Mouse (Mus musculus) kidney, postnatal 0 days (tissue): ENCODE results near the gene Neurod4. TPM values are rescaled to one million over a fixed set of nuclear protein-coding genes. Genes with fewer than 3 reads are reported as not detected.
A peak's percentile ranks its signal among the peaks of the same experiment; 100 is the strongest.
"Not testable (repeated sequence)": the region's sequence is repeated elsewhere in the genome, so short reads cannot be mapped to it uniquely, and the experiment has no call there.

Source experiments
- ATAC-seq: fragments of 200-750 bp; cut with Nextera tagmentation; replicated peaks from 2 replicates; pipeline ENCODE4 v1.8.0; 2017; ENCODE audit warnings: low read depth, moderate number of reproducible peaks, moderate TSS enrichment, moderate library complexity; ENCODE audit not compliant: low FRiP score
- DNase-seq: peaks from one replicate; pipeline ENCODE4 v3.0.0-alpha.2; 2016; ENCODE audit warnings: low spot score
- H3K27ac ChIP-seq: fragments of 300-500 bp; sonication (generic); 2 replicates; pipeline ENCODE4 v1.5.1; 2014; ENCODE audit warnings: mild to moderate bottlenecking
- H3K27me3 ChIP-seq: fragments of 300-500 bp; sonication (generic); 2 replicates; pipeline ENCODE4 v1.6.1; 2014; ENCODE audit warnings: low read length, mixed read lengths; ENCODE audit not compliant: insufficient read depth
- H3K36me3 ChIP-seq: fragments of 300-500 bp; sonication (generic); 2 replicates; pipeline ENCODE4 v1.6.1; 2014; ENCODE audit warnings: low read length, mixed read lengths; ENCODE audit not compliant: insufficient read depth
- H3K4me1 ChIP-seq: fragments of 300-500 bp; sonication (generic); replicated peaks from 2 replicates; pipeline ENCODE4 v1.6.1; 2014; ENCODE audit warnings: antibody characterized with exemption, low read length, mixed read lengths; ENCODE audit not compliant: insufficient read depth
- H3K4me2 ChIP-seq: fragments of 300-500 bp; sonication (generic); 2 replicates; pipeline ENCODE4 v1.6.1; 2014; ENCODE audit warnings: mild to moderate bottlenecking, low read length, moderate library complexity, mixed read lengths
- H3K4me3 ChIP-seq: fragments of 300-500 bp; sonication (generic); replicated peaks from 2 replicates; pipeline ENCODE4 v1.5.1; 2014; ENCODE audit warnings: low read depth, low read length
- H3K9ac ChIP-seq: fragments of 300-500 bp; sonication (generic); 2 replicates; pipeline ENCODE4 v1.6.1; 2014; ENCODE audit warnings: low read depth, low read length
- H3K9me3 ChIP-seq: fragments of 300-500 bp; sonication (generic); replicated peaks from 2 replicates; pipeline ENCODE4 v1.6.1; 2016; ENCODE audit warnings: low read length, inconsistent platforms, mixed read lengths
- CTCF ChIP-seq: IDR thresholded peaks from 2 replicates; pipeline ENCODE4 v1.5.1; 2016; ENCODE audit warnings: antibody characterized with exemption, low read depth, mild to moderate bottlenecking, moderate library complexity
- WGBS: fragments of 180-500 bp; shearing (Covaris S2); extraction: QIAGEN DNeasy Blood & Tissue Kit; methylation state at CpG from one replicate; pipeline ENCODE4 v1.1.7; 2014; 5-methylcytosine and 5-hydroxymethylcytosine counted together
- polyA plus RNA-seq: library from polyadenylated mRNA; unstranded; fragments of >200 nt; fragmentation: Nextera tagmentation; extraction: Ambion mirVana; gene quantifications from 2 replicates; pipeline ENCODE4 v1.2.1, GENCODE M21; 2015

The Neurod4 gene
- polyA plus RNA-seq, 1 experiment from 2014 or later: not detected

DNA sequence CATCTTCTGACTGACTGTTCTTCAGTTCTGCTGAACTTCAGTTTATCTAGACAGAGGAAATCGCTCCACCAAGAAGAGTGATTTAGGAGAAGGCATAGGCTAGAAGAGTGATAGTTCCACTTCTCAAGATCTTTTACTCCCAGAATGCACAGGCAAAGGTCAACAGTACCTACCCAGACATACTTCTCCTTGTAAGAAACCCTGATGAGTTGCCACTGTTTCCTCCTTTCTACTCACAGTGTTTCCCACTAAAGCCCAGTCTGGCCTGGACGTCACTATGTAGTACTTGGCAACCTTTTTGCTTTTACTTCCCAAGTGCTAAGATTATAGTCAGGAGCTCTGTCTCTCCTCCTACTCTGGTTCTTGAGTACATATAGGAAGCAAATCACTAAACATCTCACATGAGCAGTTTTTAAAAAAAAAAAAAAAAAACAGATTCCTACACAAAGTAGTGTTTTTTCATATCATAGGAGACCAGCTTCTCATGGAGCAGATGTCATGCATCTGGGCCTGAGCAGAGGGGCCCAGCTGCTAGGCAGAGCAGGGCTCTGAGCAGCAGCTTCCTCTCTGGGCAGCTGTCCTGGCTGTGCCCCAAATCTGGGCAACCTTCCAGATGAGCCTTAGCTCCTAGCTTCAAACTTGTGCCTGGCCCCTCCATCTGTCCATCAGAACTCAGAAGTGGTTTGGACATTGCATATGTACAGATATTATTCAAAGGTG, 34.2 kb upstream of the Neurod4 start:
- H3K4me3 ChIP-seq: no peak overlapping the region
- no peaks in the 10 kb centered on the region for H3K36me3 ChIP-seq
- H3K27me3 ChIP-seq: no peaks in the 10 kb centered on the region
- no peaks in the 10 kb centered on the region for H3K9me3 ChIP-seq
- no peak for ATAC-seq
- no peak overlapping the region for H3K4me2 ChIP-seq
- H3K27ac ChIP-seq: no peak overlapping the region
- no peak for DNase-seq
- H3K9ac ChIP-seq: no peak overlapping the region
- TF ChIP-seq CTCF: no peak
- H3K4me1 ChIP-seq: no peaks in the 10 kb centered on the region
- 57% methylated on average over 2 of the region's 2 CpGs for WGBS

DNA sequence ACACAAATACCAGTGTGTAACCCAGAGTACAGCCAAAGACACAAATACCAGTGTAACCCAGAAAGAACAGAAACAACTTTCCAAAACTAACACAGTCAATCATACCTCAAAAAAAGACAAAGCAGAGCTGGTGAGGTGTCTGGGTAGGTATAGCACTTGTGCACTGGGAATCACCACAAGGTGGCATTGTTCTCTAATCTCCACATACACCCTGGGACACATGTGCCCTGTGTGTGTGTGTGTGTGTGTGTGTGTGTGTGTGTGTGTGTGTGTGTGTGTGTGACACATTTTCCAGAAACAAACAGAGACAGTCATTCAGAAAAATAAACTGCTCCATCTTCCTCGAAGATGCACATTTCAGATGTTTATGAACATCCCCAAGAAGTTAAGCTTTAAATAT, 33.5 kb upstream of the Neurod4 start:
- DNase-seq (no peak), ATAC-seq (no peak)
- Histone ChIP-seq H3K4me2 (no peak overlapping the region), H3K9ac (no peak overlapping the region), H3K27me3 (no peaks in the 10 kb centered on the region), H3K4me1 (no peaks in the 10 kb centered on the region), H3K36me3 (no peaks in the 10 kb centered on the region), H3K4me3 (no peak overlapping the region), H3K27ac (no peak overlapping the region), H3K9me3 (no peaks in the 10 kb centered on the region)
- peak; percentile 47; the same call in 1 of the 2 replicates for TF ChIP-seq CTCF
- WGBS: 70% methylated on average over 1 of the region's 1 CpGs

DNA sequence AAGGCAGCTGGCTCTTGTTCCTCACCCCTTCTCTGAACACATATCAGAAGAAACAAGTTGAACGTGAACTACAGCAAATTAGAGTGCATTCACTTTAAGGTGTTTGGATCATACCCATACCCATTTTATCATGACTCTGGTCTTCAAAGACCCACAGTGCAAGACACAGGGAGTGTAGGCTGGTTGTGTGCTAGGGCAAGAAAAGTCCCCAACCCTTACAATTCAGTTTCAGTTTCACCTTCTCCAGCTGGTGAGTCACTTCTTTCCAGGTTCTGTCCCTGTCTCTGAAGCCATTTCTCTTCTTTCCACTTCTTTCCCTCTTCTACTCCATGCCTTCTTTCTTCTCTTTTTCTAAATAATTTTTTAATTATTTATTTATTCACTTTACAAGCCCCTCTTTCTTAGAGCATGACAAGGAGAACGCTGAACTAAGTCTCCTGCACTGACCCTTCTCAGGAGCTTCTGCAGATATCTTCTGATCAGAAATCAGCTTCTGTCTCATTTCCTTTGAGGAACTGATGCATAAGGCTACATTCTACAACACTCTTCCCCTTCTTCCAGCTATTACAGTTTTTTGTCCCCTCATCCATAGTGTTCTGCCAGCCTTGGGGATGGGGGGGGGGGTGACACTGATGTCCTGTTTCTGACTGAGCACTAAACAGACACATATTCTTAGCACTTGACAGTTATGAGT, 31.6 kb upstream of the Neurod4 start:
- H3K4me3 ChIP-seq: no peak overlapping the region
- ATAC-seq (no peak), DNase-seq (no peak)
- no peaks in the 10 kb centered on the region for H3K9me3 ChIP-seq
- no peaks in the 10 kb centered on the region for H3K4me1 ChIP-seq
- H3K27ac ChIP-seq: no peak overlapping the region
- 87% methylated on average over 2 of the region's 2 CpGs for WGBS
- no peak for TF ChIP-seq CTCF
- H3K27me3 ChIP-seq: no peaks in the 10 kb centered on the region
- no peaks in the 10 kb centered on the region for H3K36me3 ChIP-seq
- no peak overlapping the region for H3K9ac ChIP-seq
- no peak overlapping the region for H3K4me2 ChIP-seq

DNA sequence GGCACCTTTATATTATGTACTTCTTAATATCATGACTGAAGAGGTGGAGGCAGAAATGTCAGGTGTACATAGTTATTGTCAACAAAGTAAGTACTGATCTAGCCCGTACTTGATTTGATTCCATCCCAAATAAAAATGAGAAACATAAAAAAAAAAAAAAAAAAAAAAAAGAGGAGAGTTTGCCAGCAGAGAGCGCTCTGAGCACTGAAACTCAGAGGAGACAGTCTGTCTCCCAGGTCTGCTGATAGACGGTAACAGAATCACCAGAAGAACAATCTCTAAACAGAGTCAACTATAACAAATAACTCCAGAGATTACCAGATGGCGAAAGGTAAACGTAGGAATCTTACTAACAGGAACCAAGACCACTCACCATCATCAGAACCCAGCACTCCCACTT, 24.1 kb upstream of the Neurod4 start:
- H3K9ac ChIP-seq, H3K36me3 ChIP-seq, H3K9me3 ChIP-seq, DNase-seq, ATAC-seq, H3K4me2 ChIP-seq, H3K27me3 ChIP-seq, H3K4me1 ChIP-seq, H3K4me3 ChIP-seq, H3K27ac ChIP-seq: not testable (repeated sequence)
- WGBS: 78% methylated on average over 3 of the region's 5 CpGs

DNA sequence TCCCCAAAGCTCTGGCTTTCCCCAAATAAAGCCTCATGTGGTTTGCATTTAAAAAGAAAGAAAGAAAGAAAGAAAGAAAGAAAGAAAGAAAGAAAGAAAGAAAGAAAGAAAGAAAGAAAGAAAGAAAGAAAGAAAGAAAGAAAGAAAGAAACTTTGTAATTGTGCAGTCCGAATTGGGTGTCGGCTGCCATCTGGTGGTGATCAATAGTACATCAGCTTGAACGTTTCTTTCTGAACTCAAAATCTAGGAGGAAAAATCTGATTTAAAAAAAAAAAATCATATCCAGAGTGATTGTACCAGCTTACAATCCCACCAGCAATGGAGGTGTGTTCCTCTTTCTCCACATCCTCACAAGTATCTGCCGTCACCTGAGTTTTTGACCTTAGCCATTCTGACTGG, 18.7 kb upstream of the Neurod4 start:
- peak; percentile 63 for TF ChIP-seq CTCF
- H3K27ac ChIP-seq, H3K9me3 ChIP-seq, ATAC-seq, H3K4me3 ChIP-seq, H3K27me3 ChIP-seq, H3K4me1 ChIP-seq, H3K4me2 ChIP-seq, H3K9ac ChIP-seq, H3K36me3 ChIP-seq: not testable (repeated sequence)
- peak; percentile 25 for DNase-seq
- 18% methylated on average over 4 of the region's 4 CpGs for WGBS

DNA sequence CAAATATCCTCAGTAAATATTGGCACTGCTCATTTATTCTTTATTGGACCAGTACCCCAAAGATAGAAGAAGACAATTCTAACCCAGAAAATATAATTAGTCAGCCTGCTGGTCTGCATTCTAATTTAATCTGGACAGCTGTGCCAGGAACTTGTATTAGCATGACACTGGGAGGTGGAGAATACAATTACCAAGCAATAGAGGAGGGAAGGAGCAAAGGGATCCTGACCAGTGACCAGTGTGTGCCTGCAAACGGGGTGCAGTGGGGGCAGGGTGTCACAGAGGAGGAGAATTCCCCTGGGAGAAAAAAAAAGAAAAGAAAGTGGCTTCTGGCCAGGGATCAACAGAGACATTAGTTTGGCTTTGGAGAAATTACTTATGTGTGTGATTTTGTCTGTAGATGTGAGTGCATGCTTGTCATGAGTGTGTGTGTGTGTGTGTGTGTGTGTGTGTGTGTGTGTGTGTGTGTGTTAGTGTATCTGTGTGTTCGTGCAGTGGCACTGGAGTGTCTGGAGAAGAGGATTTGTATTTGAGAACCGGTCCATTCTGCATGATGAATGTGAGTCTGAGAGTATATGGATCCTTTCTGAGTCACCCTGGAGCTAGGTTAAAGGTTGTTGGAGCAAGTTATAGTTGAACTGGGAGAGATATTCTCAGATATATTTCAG, 13.8 kb upstream of the Neurod4 start:
- TF ChIP-seq CTCF: no peak
- Histone ChIP-seq H3K27me3 (no peaks in the 10 kb centered on the region), H3K4me1 (no peaks in the 10 kb centered on the region), H3K9me3 (no peaks in the 10 kb centered on the region), H3K9ac (no peak overlapping the region), H3K27ac (no peak overlapping the region), H3K36me3 (no peaks in the 10 kb centered on the region), H3K4me3 (no peak overlapping the region), H3K4me2 (no peak overlapping the region)
- DNase-seq (no peak), ATAC-seq (no peak)
- WGBS: 15% methylated on average over 3 of the region's 3 CpGs
